Comparison of ENCODE assay signal across 14 mouse cellular contexts in genomic region chr14:105694969-105695368, GRCm38 (mm10).
"Had no signal": no experiment of that assay in that cellular context is flagged by ENCODE, and none has a peak within 500 bp of the region (broad histone marks: within the 10 kb centered on the region; RNA-seq: fewer than 3 reads in every experiment).

No protein-coding gene starts in this region.

- H3K4me2 ChIP-seq: lung, embryonic 14.5 days; midbrain, embryonic 13.5 days; midbrain, embryonic 15.5 days; neural tube, embryonic 12.5 days; stomach, embryonic 15.5 days had no signal

- H3K27ac ChIP-seq: midbrain, embryonic 10.5 days; midbrain, embryonic 13.5 days; midbrain, embryonic 15.5 days; neural tube, embryonic 12.5 days; stomach, embryonic 15.5 days; stomach, postnatal 0 days had no signal

- H3K9me3 ChIP-seq: midbrain, embryonic 10.5 days; midbrain, embryonic 13.5 days; midbrain, embryonic 15.5 days; neural tube, embryonic 12.5 days; stomach, embryonic 15.5 days had no signal

- H3K36me3 ChIP-seq: midbrain, embryonic 10.5 days; midbrain, embryonic 13.5 days; midbrain, embryonic 15.5 days; neural tube, embryonic 12.5 days; stomach, embryonic 15.5 days had no signal

- H3K9ac ChIP-seq: lung, embryonic 14.5 days; midbrain, embryonic 13.5 days; midbrain, embryonic 15.5 days; neural tube, embryonic 12.5 days; stomach, embryonic 15.5 days had no signal

- H3K27me3 ChIP-seq: midbrain, embryonic 13.5 days; midbrain, embryonic 15.5 days; neural tube, embryonic 12.5 days; stomach, embryonic 15.5 days had no signal

- H3K4me3 ChIP-seq: midbrain, embryonic 10.5 days; midbrain, embryonic 13.5 days; midbrain, embryonic 15.5 days; neural tube, embryonic 12.5 days; stomach, embryonic 15.5 days had no signal

- H3K4me1 ChIP-seq: midbrain, embryonic 10.5 days; midbrain, embryonic 13.5 days; midbrain, embryonic 15.5 days; neural tube, embryonic 12.5 days; stomach, embryonic 15.5 days had no signal

- ATAC-seq: midbrain, embryonic 13.5 days; midbrain, embryonic 15.5 days had no signal

- DNase-seq: lung, adult 18-20 months; lung, embryonic 14.5 days; lung, postnatal 10 days; lung, postnatal 4 days; right cerebral cortex, postnatal 14 days; thymus, adult 2 months; thymus, postnatal 25 days; thymus, postnatal 4 days had no signal
